Mouse (Mus musculus): ENCODE results near the gene Insc. TPM values are rescaled to one million over a fixed set of nuclear protein-coding genes. Genes with fewer than 3 reads are reported as not detected.

The Insc gene
- polyA plus RNA-seq, 1 experiment from 2014 or later = 18.1 TPM

DNA sequence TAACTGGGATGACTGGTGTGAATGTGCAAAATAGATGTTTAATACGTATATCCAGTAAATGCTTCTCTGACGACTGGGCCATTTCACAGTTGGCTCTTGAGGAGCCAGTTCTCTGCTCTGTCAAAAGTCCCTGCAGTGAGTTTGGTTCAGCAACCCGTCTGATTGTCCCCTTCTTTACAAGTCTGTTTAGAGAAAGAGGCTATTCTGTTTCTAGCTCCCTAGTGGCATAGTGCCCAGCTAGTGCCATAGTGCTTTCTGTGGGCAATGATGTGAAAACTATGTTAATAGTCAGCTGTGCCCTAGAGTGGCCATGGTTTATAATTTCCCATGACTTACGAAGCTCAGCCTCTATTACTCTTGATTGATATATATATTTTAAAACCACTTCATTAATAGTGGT, 143.4 kb downstream of the Insc start:
- no peak for ATAC-seq (ENCODE audit: low read depth)
- Histone ChIP-seq H3K4me2 (ENCODE audit: low read depth, low read length) (no peak overlapping the region), H3K4me3 (ENCODE audit: low read depth, low read length) (no peak overlapping the region), H3K27ac (replicated peaks; ENCODE audit: low read depth, low read length) (no peak overlapping the region), H3K9ac (ENCODE audit: low read depth, low read length) (no peak overlapping the region), H3K27me3 (replicated peaks; ENCODE audit: control insufficient read depth, insufficient read depth, low read length) (no peaks in the 10 kb centered on the region), H3K4me1 (ENCODE audit: control insufficient read depth, insufficient read depth, low read length) (no peaks in the 10 kb centered on the region), H3K36me3 (ENCODE audit: control insufficient read depth, insufficient read depth, low read length) (no peaks in the 10 kb centered on the region), H3K9me3 (ENCODE audit: control insufficient read depth, low read length) (no peaks in the 10 kb centered on the region)
- DNase-seq (ENCODE audit: low spot score) = no peak
- 69% methylated on average over 4 of the region's 4 CpGs for WGBS

DNA sequence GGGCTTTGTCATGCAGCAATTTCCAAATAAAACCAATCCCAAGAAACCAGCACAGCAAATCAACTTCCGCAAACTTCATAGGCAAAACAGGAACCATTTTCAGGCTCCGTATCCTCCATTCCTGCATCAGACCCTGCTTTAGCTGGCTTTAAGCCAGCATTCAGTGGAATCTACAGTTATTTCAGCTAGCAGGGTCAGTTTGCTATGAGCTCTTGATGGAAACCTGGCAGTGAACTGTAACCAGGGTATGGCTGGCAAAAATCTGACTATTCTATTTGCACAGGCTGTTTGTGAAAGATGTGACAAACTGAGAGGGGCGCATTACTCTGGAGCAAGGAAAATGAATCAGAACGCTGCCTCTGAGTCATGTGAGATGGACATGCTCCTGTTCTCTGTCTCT, 146.7 kb downstream of the Insc start:
- ATAC-seq (ENCODE audit: low read depth) (no peak), DNase-seq (ENCODE audit: low spot score) (no peak)
- no peaks in the 10 kb centered on the region for H3K36me3 ChIP-seq (ENCODE audit: control insufficient read depth, insufficient read depth, low read length)
- H3K4me3 ChIP-seq (ENCODE audit: low read depth, low read length) = no peak overlapping the region
- no peak overlapping the region for H3K9ac ChIP-seq (ENCODE audit: low read depth, low read length)
- no peak overlapping the region for H3K4me2 ChIP-seq (ENCODE audit: low read depth, low read length)
- H3K27me3 ChIP-seq (replicated peaks; ENCODE audit: control insufficient read depth, insufficient read depth, low read length) = no peaks in the 10 kb centered on the region
- WGBS = 83% methylated on average over 4 of the region's 4 CpGs
- H3K27ac ChIP-seq (replicated peaks; ENCODE audit: low read depth, low read length) = no peak overlapping the region
- H3K9me3 ChIP-seq (ENCODE audit: control insufficient read depth, low read length) = no peaks in the 10 kb centered on the region
- H3K4me1 ChIP-seq (ENCODE audit: control insufficient read depth, insufficient read depth, low read length) = no peaks in the 10 kb centered on the region

GRCm38 (mm10) chr7:114892618-114893257, 149.2 kb downstream of the Insc start:
- Histone ChIP-seq H3K9me3 (ENCODE audit: control insufficient read depth, low read length) (no peaks in the 10 kb centered on the region), H3K4me3 (ENCODE audit: low read depth, low read length) (no peak overlapping the region), H3K27me3 (replicated peaks; ENCODE audit: control insufficient read depth, insufficient read depth, low read length) (no peaks in the 10 kb centered on the region), H3K27ac (replicated peaks; ENCODE audit: low read depth, low read length) (no peak overlapping the region), H3K36me3 (ENCODE audit: control insufficient read depth, insufficient read depth, low read length) (no peaks in the 10 kb centered on the region), H3K4me1 (ENCODE audit: control insufficient read depth, insufficient read depth, low read length) (no peaks in the 10 kb centered on the region), H3K9ac (ENCODE audit: low read depth, low read length) (no peak overlapping the region), H3K4me2 (ENCODE audit: low read depth, low read length) (no peak overlapping the region)
- no peak for ATAC-seq (ENCODE audit: low read depth)
- DNase-seq (ENCODE audit: low spot score) = peak; percentile 45

- Histone ChIP-seq H3K4me3 (ENCODE audit: low read depth, low read length) (no peak overlapping the region), H3K9me3 (ENCODE audit: control insufficient read depth, low read length) (no peaks in the 10 kb centered on the region), H3K27me3 (replicated peaks; ENCODE audit: control insufficient read depth, insufficient read depth, low read length) (no peaks in the 10 kb centered on the region), H3K4me1 (ENCODE audit: control insufficient read depth, insufficient read depth, low read length) (no peaks in the 10 kb centered on the region), H3K4me2 (ENCODE audit: low read depth, low read length) (no peak overlapping the region), H3K27ac (replicated peaks; ENCODE audit: low read depth, low read length) (no peak overlapping the region), H3K9ac (ENCODE audit: low read depth, low read length) (no peak overlapping the region), H3K36me3 (ENCODE audit: control insufficient read depth, insufficient read depth, low read length) (no peaks in the 10 kb centered on the region)
- no peak for DNase-seq (ENCODE audit: low spot score)
- 87% methylated on average over 1 of the region's 1 CpGs for WGBS
- no peak for ATAC-seq (ENCODE audit: low read depth)
These were observed 150.4 kb downstream of the Insc start for GRCm38 (mm10) chr7:114893889-114894288.

GRCm38 (mm10) chr7:114896966-114897697, 153.6 kb downstream of the Insc start:
- H3K9ac ChIP-seq (ENCODE audit: low read depth, low read length) = no peak overlapping the region
- H3K4me3 ChIP-seq (ENCODE audit: low read depth, low read length) = no peak overlapping the region
- H3K9me3 ChIP-seq (ENCODE audit: control insufficient read depth, low read length) = no peaks in the 10 kb centered on the region
- H3K36me3 ChIP-seq (ENCODE audit: control insufficient read depth, insufficient read depth, low read length) = no peaks in the 10 kb centered on the region
- H3K27me3 ChIP-seq (replicated peaks; ENCODE audit: control insufficient read depth, insufficient read depth, low read length) = no peaks in the 10 kb centered on the region
- no peaks in the 10 kb centered on the region for H3K4me1 ChIP-seq (ENCODE audit: control insufficient read depth, insufficient read depth, low read length)
- no peak overlapping the region for H3K4me2 ChIP-seq (ENCODE audit: low read depth, low read length)
- ATAC-seq (ENCODE audit: low read depth) (no peak), DNase-seq (ENCODE audit: low spot score) (no peak)
- no peak overlapping the region for H3K27ac ChIP-seq (replicated peaks; ENCODE audit: low read depth, low read length)
- 83% methylated on average over 15 of the region's 15 CpGs for WGBS

Other genes with a start within 250 kb of the Insc start
- 2.1 and 2.2 TPM in 2 replicates for gene Cyp2r1, start 180.7 kb upstream of the Insc start, polyA plus RNA-seq (2014; fragmentation: Nextera tagmentation; extraction: Ambion mirVana)
- 20.0 and 22.8 TPM in 2 replicates for gene Calca, start 107.3 kb upstream of the Insc start, polyA plus RNA-seq (2014; fragmentation: Nextera tagmentation; extraction: Ambion mirVana)
- gene Calcb, start 25.1 kb upstream of the Insc start, polyA plus RNA-seq (2014; fragmentation: Nextera tagmentation; extraction: Ambion mirVana) = 0.72 TPM in 2 replicates